Mouse (Mus musculus) right cerebral cortex, postnatal 14 days (tissue): ENCODE data around the gene Nup188.
A peak's percentile ranks its signal among the peaks of the same experiment; 100 is the strongest.

Source experiments
- DNase-seq: peaks from one replicate; pipeline ENCODE4 v3.0.0; 2022

The Nup188 gene

DNA sequence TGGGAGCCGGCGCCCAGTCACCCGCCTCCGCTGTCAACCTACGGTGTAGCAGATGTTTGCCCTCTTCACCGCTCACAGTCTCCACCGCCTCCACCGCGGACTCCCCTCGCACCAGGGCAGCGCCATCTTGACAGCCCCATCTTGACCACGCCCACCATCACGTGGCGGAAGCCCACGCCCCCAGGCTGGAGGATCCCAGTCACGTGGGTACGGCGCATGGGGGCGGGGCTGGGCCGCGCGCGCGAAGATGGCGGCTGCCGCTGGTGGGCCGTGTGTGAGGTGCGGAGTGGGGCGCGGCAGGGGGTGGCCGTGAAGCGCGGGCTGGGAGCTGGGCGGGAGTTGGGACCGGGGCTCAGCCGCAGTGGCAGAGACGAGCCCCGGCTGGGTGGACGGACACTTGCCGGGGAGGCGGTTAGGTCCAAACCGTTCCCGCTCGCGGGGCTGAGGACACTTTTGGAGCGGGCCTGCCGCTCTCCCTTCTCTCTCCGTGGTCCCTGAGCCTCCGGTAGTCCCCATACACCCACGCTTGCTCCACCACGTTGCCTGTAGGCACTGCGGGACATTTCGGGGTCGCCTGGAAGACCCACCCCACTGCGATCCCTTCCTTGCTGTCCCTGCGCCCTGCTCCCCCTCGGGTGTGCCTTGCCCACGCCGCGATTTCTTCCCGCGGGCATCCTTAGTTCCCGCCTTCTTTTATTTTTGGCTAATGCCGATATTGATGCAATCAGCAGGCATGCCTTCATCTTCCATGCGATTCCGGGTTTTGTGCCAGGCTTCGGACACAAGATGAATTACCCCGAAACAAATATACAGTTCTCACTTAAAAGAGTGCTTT, at the start of gene Nup188, which contains the start of gene Dolk:
Gene Nup188 (plus strand): TSS at position 206 of the 835 bp plus-strand sequence.
Gene Dolk (minus strand): TSS at position 143 of the 835 bp plus-strand sequence.
- peak; percentile 99 for DNase-seq

- DNase-seq, result no peak
Observed at GRCm38 (mm10) chr2:30236426-30237198, 49.6 kb upstream of the Nup188 start.

DNA sequence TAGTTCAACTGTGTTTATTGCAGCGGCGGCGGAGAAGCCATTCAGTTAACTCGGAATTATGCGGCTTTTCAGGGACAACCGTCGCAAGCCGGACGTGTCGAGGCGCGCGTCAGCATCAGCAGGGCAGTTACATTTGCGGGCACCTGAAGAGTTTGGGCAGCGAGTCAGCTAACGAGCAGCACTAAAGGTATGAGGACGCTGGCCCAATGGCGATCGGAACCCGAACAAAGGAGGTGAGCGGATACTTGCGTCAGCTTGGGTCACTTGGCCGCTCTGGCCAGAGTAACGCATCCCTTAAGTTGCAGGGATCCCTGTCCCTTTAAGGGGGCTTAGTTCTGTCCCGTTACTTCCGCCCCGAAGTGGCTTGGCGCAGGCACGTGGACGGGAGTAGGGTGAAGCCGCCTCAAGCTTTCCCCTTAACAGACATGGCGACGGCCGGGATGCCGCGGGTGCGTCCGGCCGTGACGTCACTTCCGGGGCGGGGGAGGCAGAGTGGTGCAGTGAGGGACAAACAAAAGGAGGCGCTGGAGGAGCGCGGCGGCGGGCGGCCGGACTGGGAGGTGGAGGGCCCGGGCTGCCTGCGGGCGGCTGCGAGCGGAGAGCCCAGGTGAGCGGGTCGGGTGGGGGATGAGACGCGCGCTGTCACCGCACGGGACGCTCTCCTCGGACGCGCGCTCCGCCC, 48.9 kb upstream of the Nup188 start, which contains the start of gene Lrrc8a:
Gene Lrrc8a (plus strand): TSS at position 517 of the 682 bp plus-strand sequence.
- peak; percentile 100 for DNase-seq

GRCm38 (mm10) chr2:30237881-30238280, 48.3 kb upstream of the Nup188 start:
- DNase-seq, result peak; percentile 78

- DNase-seq, result no peak
Observed at GRCm38 (mm10) chr2:30238906-30239465, 47.2 kb upstream of the Nup188 start.

- no peak for DNase-seq
Observed at GRCm38 (mm10) chr2:30239777-30240176, 46.4 kb upstream of the Nup188 start.

DNA sequence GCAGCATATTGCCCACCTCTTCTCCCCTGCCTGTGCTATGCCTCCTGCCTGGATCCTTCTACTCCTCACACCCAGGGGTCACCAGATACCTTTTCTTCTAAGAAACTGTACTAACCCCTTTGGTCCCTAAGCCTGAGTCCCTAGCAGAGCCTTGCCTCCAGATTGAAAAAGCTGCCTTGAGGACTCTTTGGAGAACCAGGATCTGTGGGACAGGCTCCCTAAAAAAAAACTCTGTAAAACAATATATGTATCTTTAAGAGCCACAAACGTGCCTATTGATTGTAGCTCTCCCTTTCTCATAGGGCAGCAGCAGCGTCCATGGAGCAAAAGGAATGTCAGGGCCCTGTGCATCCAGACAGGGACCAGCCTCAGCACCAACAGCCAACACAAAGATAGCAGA, 45.9 kb upstream of the Nup188 start, which contains the start of gene Gm28035:
Gene Gm28035 (plus strand): TSS at position 301 of the 400 bp plus-strand sequence.
- DNase-seq, result no peak

DNA sequence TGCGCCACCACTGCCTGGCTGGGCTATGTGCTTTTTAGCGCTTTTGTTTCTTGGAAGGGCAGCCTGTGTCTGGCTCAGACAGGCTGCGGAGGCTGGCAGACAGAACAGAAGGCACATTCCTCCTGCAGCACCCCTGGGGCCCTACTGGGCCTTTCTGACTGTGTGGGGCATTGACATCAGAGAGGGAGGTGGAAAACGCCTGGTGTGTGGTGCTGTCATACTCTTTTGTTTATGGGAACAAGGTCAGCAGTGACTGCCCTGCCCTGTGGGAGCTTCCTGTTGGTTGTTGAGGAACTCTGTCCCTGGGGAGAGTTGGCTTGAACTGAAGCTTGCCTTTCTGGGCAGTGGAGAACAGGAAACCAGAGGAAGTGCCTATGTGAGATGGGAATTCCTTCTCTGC, 43.7 kb upstream of the Nup188 start:
- no peak for DNase-seq

DNA sequence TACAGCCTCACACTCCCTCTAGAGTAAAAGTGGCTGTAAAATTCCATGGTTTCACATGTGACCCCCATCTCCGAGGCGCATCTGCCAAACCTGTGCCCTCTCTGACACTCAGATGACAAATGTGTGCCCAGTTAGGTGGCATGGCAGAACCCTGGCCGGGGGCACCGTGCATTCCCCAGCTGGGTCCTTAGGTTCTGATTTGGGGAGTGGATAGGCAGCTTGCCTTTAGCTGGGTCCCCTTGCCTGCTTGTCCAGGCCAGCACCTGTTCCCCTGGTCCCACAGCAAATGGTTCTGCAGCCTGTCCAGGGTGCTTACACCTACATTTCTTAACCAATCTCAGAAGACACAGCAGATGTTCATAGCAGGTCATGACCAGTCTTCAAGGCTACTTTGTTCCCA, 42.8 kb upstream of the Nup188 start:
- no peak for DNase-seq

- DNase-seq, result no peak
Observed at GRCm38 (mm10) chr2:30244595-30245178, 41.5 kb upstream of the Nup188 start.

- no peak for DNase-seq
Observed at GRCm38 (mm10) chr2:30247036-30247435, 39.2 kb upstream of the Nup188 start.

DNA sequence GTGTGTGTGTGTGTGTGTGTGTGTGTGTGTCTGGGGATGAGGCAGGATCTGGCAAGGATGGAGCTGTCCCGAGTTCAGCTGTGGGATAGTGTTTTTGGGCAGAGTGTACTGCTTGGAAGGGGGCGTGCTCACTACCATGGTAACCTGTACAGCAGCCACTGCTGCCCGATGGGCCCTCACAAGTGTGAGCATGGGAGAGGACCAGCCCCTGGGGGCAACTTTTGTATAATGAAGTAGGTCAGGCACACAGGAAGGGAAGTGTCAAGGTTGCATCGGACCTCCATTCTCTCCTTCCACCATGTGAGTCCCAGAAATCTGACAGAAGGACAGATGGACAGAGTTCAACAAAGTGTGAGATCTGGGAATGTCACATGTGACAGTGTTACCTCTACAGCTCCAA, 38.5 kb upstream of the Nup188 start:
- no peak for DNase-seq

GRCm38 (mm10) chr2:30249182-30249581, 37.0 kb upstream of the Nup188 start:
- no peak for DNase-seq

DNA sequence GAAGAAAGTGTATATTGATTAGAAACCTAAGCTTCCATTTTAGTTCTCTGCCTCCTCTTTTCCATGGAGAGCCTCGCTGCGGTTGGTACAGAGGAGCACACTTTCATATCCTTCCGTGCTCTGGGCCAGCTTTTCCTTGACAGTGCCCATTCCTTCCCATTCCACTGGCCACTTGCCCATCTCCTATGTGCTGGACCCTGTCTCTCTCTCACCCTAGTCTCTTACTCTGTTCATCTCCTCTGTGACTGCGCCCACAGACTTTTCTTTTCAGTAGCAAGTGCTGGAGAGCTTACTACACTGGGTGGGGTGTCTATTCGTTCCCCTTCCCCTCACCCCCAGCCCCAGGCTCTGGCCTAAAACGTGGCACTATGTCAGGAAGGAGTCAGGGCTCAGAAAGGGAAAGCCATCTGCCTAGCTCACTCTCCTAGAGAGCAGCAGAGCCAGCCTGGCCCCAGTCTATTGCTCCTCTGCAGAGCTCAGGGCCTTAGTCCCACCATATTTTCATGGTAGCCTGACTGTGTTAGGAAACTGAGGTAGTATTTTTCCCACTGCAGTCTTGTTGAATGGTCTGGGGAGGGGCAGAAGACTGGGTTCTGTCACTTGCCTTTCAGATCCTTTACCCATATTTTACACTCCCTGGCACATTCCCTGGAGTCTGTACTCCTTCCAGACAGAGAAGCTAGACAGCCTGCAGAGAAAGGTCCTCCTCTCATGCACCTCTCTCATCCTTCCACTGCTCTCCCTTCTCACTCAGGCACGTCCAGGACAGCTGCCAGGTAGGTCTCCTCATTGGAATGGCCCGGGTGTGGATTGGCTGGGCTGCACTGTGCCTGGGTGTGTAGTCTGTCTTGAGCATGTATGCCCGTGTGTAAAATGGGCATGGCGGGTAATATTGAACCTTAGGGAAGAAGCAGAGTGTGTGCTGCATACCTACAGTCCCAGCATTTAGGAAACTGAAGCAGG, 35.8 kb upstream of the Nup188 start:
- no peak for DNase-seq

GRCm38 (mm10) chr2:30251417-30252104, 34.6 kb upstream of the Nup188 start:
- DNase-seq, result no peak

GRCm38 (mm10) chr2:30252521-30252920, 33.7 kb upstream of the Nup188 start:
- no peak for DNase-seq

DNA sequence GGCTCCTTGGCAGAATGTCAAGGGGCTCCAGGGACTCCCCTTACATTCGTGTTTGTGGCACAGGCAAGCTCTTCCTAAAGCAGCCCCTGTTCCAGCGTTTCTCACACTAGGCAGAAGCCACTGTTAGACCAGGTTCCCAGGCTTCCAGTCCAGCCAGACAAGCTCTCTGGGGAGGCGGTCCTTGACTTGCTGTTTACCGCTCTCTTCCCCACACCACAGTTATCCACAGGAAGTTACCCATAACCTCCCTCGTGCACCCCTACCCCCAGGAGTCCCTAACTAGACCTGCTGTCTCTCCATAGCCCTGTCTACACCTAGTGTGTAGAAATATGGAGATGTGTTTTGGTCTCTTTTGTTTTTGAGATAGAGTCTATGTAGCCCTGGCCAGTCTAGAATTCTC, 32.4 kb upstream of the Nup188 start:
- DNase-seq, result no peak

DNA sequence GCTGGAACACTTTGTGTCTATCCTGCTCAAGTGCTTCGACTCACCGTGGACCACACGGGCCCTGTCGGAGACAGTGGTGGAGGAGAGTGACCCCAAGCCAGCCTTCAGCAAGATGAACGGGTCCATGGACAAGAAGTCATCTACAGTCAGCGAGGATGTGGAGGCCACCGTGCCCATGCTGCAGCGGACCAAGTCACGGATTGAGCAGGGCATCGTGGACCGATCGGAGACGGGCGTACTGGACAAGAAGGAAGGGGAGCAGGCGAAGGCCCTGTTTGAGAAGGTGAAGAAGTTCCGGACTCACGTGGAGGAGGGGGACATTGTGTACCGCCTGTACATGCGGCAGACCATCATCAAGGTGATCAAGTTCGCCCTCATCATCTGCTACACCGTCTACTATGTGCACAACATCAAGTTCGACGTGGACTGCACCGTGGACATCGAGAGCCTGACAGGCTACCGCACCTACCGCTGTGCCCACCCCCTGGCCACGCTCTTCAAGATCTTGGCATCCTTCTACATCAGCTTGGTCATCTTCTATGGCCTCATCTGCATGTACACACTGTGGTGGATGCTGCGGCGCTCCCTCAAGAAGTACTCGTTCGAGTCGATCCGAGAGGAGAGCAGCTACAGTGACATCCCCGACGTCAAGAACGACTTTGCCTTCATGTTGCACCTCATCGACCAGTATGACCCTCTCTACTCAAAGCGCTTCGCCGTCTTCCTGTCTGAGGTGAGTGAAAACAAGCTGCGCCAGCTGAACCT, 30.4 kb upstream of the Nup188 start:
- DNase-seq, result no peak

DNA sequence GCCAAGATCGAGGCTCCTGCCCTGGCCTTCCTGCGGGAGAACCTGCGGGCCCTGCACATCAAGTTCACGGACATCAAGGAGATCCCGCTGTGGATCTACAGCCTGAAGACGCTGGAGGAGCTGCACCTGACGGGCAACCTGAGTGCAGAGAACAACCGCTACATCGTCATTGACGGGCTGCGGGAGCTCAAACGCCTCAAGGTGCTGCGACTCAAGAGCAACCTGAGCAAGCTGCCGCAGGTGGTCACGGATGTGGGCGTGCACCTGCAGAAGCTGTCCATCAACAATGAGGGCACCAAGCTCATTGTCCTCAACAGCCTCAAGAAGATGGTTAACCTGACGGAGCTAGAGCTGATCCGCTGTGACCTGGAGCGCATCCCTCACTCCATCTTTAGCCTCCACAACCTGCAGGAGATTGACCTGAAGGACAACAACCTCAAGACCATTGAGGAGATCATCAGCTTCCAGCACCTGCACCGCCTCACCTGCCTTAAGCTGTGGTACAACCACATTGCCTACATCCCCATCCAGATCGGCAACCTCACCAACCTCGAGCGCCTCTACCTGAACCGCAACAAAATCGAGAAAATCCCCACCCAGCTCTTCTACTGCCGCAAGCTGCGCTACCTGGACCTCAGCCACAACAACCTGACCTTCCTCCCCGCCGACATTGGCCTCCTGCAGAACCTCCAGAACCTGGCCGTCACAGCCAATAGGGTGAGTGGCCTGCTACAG, 29.4 kb upstream of the Nup188 start:
- no peak for DNase-seq
